Mouse (Mus musculus): ENCODE results near the gene Hnrnpdl. TPM values are rescaled to one million over a fixed set of nuclear protein-coding genes. Genes with fewer than 3 reads are reported as not detected.

The Hnrnpdl gene
- polyA plus RNA-seq, 1 experiment = 260 TPM

DNA sequence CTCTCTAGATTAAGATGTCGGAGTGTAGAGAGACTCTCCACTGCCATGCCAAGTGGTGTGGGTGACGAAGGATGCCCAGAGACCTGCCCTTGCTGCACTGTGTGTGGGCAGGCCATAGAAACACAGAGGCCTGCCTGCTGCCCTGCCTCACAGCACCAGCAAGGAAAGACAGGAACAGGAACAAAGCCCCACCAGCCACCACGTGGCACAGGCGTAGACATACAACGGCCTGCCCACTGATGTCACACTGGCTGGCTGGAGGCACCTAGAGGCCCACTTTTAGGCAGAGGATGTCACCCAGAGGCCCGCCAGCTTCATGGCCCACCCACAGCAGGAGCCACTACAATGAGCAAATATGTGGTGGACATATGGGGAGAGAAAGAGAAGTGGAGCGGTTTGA, 39.4 kb downstream of the Hnrnpdl start:
- TF ChIP-seq CTCF (IDR thresholded peaks at IDR 0.05; ENCODE audit: extremely low read depth, insufficient read depth, low read length) (no peak), POLR2A (IDR thresholded peaks at IDR 0.05; ENCODE audit: extremely low read depth, insufficient read depth, low read length) (no peak)
- no peak overlapping the region for H3K27ac ChIP-seq (ENCODE audit: insufficient read depth, low read length)
- H3K4me3 ChIP-seq (ENCODE audit: insufficient read depth, low read length) = no peak overlapping the region
- H3K4me1 ChIP-seq (ENCODE audit: control insufficient read depth, insufficient read depth, low read length) = no peaks in the 10 kb centered on the region

DNA sequence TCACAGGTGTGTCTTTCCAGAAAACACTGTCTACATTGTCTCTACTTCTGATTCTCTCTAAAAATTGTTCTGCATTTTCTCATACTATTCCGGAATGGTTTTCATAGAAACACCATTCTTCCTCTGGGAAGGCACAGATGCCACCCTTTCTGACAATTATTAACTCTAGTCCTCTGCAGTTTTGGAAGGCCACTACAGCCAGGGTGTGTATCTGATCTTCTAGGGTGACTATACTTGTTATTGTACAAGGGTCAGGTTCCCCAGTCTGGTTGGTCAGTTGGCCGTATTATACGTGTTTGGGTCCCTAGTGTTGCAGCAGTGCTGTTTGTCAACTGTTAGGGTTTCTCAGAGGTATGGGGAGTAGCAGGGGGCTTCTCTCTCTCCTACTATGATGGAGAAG, 44.8 kb downstream of the Hnrnpdl start:
- H3K27ac ChIP-seq (ENCODE audit: insufficient read depth, low read length) = no peak overlapping the region
- TF ChIP-seq CTCF (IDR thresholded peaks at IDR 0.05; ENCODE audit: extremely low read depth, insufficient read depth, low read length) (no peak), POLR2A (IDR thresholded peaks at IDR 0.05; ENCODE audit: extremely low read depth, insufficient read depth, low read length) (no peak)
- H3K4me1 ChIP-seq (ENCODE audit: control insufficient read depth, insufficient read depth, low read length) = no peaks in the 10 kb centered on the region
- H3K4me3 ChIP-seq (ENCODE audit: insufficient read depth, low read length) = no peak overlapping the region

DNA sequence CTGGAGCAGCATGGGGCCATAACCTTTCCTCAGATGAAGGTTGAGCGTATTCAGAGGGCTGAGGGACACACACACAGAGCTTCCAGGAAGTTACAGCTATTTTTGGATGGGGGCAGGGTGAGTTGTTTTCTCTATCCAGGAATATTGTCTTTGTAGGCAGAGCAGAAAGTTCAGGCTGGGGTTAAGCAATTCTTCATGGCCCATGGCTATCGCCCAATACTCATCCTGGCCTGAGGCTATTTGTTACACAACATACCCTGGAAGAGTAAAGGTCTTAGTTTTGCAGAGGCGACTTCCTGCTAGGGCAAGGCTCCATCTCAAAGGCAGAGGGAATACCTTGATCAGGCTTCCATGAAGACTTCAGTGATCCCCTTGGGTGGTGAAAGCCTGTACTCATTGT, 45.3 kb downstream of the Hnrnpdl start:
- no peak overlapping the region for H3K27ac ChIP-seq (ENCODE audit: insufficient read depth, low read length)
- TF ChIP-seq CTCF (IDR thresholded peaks at IDR 0.05; ENCODE audit: extremely low read depth, insufficient read depth, low read length) (no peak), POLR2A (IDR thresholded peaks at IDR 0.05; ENCODE audit: extremely low read depth, insufficient read depth, low read length) (no peak)
- no peak overlapping the region for H3K4me3 ChIP-seq (ENCODE audit: insufficient read depth, low read length)
- H3K4me1 ChIP-seq (ENCODE audit: control insufficient read depth, insufficient read depth, low read length) = no peaks in the 10 kb centered on the region

Other genes starting within 250 kb of the Hnrnpdl start
- gene Vamp9, start 133.4 kb downstream of the Hnrnpdl start, polyA plus RNA-seq (2012; rRNA removed) = 0.75 and 1.4 TPM in 2 replicates
- gene Hnrnpd, start 60.7 kb downstream of the Hnrnpdl start, polyA plus RNA-seq (2012; rRNA removed) = 99.3 and 110 TPM in 2 replicates
- 1.5 and 1.7 TPM in 2 replicates for gene 4930524J08Rik, start 60.6 kb downstream of the Hnrnpdl start, polyA plus RNA-seq (2012; rRNA removed)
- 78.2 and 79.1 TPM in 2 replicates for gene Enoph1, start 321 bp upstream of the Hnrnpdl start, polyA plus RNA-seq (2012; rRNA removed)
- gene Tmem150c, start 120.1 kb upstream of the Hnrnpdl start, polyA plus RNA-seq (2012; rRNA removed) = 18.0 and 20.7 TPM in 2 replicates